Mouse (Mus musculus) layer of hippocampus, adult 11-12 months (tissue): ENCODE measurements around the gene Myo1c.

ENCODE experiments used
- DNase-seq: peaks from one replicate; pipeline ENCODE4 v3.0.0; 2022; ENCODE audit warnings: low spot score

The Myo1c gene

DNA sequence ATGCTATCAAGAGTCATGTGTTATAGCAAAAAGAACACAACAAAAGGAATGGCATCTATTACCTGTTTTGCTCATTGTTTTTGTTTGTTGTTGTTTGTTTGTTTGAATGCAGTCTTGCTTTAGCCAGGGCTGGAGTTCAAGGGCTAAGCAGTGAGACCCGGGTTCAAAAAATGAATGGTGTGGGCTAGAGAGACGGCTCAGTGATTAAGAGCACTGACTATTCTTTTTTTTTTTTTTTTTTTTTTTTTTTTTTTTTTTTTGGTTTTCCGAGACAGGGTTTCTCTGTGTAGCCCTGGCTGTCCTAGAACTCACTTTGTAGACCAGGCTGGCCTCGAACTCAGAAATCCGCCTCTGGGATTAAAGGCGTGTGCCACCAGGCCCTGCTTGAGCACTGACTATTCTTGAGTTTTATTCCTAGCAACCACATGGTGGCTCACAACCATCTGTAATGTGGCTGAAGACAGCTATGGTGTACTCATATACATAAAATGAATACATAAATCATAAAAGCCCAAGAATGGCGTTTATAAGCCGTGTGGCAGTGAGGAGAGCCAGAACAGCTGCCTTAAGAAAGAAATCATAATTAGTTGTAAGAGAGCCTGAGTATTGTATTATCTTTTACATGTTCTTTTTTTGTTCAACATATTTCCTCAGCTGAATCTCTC lies 66.5 kb downstream of the Myo1c start:
- DNase-seq: no peak

DNA sequence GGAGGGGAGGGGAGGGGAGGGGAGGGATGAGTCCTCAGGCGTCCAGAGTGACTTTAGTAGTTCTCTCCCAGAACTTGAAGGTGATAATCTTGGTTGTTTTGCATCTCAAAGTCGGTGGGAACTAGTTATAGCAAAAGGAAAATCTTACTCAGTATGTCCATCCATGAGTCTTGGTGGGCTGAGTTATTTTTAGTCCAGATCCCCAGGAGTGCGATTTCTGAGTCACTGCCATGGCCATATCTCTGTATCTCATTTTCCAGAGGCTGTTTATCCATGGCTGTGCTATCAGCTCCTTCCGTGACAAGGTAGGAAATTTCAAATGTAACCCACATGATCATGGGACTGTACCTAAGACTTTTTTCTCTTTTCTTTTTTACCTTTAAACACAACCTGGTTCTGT lies 72.0 kb downstream of the Myo1c start:
- no peak for DNase-seq
